Mouse (Mus musculus): ENCODE measurements around the gene Fbxw19.

DNA sequence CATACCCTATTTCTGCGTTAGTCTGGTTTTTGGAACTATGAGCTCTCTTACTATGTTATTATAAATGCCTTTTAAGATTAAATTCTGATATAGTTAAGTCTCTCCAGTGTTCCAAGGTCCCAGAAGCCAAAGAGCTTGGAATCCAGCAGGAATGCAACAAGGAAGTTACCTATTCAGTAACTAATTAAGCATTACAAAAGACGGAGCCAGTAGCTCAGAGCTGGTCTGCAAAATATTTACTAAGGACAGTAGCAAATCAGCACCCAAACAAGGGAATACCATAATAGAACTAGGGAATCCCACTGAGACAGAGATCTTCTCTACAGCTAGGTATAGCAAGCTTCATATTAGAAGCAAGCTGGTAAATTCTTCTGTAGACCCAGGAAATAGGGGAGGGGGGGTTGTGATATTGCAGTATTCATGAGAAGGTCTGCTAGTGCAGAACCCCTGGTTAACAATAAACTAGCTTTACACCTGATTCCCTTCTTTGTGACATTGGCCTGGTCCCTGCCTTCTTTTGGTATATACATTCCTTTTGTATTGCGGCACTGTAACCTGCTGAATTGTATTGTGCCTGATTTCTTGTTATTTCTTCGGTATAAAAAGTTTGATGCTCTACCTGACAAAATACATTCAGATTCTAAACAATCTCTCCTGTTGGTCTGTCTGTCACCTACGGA is 27.9 kb upstream of the Fbxw19 start:
- no peak for TF ChIP-seq CTCF (IDR thresholded peaks at IDR 0.05; ENCODE audit: borderline replicate concordance, extremely low read depth, insufficient read depth, insufficient read length)
- TF ChIP-seq POLR2A (IDR thresholded peaks at IDR 0.05; ENCODE audit: borderline replicate concordance, extremely low read depth, insufficient read depth, insufficient read length, poor library complexity, severe bottlenecking) = no peak
